Mouse (Mus musculus) ovary, postnatal 36 days (tissue): ENCODE measurements at regions not wholly inside any gene's neighbourhood (a gene's known extent, or its start where the extent isn't known, plus 50 kb on each side); places are given as distances from the start of the nearest gene placed in this dataset.

Source experiments
- DNase-seq: peaks from one replicate; pipeline ENCODE4 v3.0.0; 2022; ENCODE audit warnings: low spot score, mixed read lengths

GRCm38 (mm10) chr13:72023666-72024065, 60.1 kb upstream of the Irx1 start:
- no peak for DNase-seq

DNA sequence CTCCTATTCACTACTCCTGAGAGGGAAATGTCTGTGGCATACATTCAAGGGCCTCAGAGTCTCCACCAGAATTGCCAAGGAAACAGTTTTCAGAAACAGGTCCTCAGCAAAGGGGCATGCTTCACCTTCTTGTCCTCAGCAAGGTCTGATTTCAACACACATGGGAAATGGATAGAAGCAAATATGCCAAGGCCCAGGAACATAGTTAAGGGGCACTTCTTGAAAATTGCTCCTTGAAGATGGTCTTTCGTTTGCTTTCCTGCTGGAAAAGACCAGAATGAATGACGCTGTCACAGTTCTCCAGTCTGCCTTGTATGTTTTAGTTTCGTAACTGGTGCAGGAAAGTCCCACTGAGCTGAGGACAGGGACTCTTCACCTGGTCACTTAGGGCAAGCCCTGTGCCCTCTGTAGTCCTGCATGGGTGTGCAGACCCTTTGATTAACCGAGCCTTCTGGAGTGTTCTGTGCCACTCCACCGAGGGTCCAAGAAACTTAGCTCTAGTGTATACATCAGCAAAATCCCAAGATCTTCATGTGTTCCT, 80.5 kb upstream of the Irx1 start:
- DNase-seq: no peak

DNA sequence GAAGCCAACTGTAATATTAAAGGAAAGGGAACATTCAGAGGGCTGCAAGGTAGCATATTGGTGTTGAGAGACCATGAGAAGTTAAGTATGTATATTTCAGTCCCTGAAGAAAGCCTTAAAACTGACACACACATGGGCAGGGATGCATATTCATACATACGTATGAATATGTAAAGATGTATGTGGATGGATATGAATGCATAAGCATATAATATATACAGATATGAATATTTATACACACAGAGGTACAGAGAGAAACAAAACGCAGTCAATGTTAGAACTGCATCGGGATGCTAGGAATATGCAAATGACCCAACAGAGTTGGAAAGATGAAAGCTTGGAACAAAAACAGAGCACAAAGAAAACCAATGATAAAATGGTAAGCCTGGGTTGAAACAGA, 92.9 kb upstream of the Irx1 start:
- no peak for DNase-seq

- no peak for DNase-seq
These were observed 98.1 kb upstream of the Irx1 start for GRCm38 (mm10) chr13:72061659-72062058.

GRCm38 (mm10) chr13:72063278-72063761, 99.8 kb upstream of the Irx1 start:
- DNase-seq: no peak

DNA sequence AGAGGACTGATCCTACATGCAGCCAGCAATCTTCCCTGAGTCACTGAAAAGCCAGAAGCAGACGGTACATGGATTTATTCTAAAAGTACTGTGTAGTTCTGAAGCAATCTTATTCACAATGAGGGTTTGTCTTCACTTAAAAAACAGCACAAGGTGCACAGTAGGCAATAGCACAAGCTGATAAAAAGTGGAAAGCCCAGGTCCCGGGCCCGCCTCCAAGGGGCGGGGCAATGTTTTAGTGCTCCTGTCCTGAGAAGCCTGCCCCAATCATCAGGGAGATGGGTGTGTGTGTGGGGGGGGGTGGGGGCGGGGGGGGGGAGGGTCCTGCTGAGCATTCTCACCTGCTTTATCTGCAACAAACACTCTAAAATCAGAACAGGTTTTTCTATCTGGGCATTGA, 133.1 kb upstream of the Irx1 start:
- DNase-seq: no peak

- no peak for DNase-seq
These were observed 133.7 kb upstream of the Irx1 start for GRCm38 (mm10) chr13:72097268-72097667.

GRCm38 (mm10) chr13:72097811-72098210, 134.3 kb upstream of the Irx1 start:
- no peak for DNase-seq

GRCm38 (mm10) chr13:72100741-72101140, 137.2 kb upstream of the Irx1 start:
- no peak for DNase-seq

DNA sequence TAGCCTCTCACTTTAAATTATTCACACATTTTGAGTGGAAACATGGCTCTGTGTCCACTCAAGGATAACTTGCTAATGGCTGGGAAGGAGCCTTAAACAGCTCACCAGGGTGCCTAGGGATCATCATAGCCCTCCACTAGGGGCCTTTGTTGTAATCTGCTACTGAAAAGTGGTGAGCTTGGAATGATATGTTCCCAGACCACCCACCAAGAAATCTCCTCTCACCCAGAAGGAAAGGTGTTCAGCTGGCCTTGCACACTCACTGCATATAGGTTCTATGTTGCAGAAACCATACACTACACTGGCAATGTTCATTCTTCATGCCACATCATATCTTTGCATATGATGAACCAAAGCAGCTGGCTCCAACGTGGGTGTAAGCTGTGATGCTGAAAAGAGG, 145.1 kb upstream of the Irx1 start:
- no peak for DNase-seq

DNA sequence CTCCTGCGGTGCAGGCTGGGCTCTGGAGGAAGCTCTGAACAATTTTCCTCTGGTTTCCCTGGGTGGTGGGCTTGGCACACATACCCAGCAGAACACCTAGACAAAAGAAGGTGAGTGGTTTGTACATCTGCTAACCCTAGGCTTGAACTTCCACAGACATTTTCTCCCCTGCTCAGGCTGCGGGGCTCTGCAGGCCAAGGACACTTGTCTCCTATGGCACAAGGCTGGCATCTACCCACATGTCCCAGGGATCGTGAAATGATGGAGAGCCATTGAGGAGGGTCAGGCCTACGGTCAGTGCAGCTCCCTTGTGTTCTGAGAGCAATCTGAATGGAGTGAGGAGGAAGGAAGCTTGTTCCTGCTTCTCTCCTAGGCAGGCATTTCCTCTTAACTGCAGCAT, 150.4 kb upstream of the Irx1 start:
- no peak for DNase-seq

DNA sequence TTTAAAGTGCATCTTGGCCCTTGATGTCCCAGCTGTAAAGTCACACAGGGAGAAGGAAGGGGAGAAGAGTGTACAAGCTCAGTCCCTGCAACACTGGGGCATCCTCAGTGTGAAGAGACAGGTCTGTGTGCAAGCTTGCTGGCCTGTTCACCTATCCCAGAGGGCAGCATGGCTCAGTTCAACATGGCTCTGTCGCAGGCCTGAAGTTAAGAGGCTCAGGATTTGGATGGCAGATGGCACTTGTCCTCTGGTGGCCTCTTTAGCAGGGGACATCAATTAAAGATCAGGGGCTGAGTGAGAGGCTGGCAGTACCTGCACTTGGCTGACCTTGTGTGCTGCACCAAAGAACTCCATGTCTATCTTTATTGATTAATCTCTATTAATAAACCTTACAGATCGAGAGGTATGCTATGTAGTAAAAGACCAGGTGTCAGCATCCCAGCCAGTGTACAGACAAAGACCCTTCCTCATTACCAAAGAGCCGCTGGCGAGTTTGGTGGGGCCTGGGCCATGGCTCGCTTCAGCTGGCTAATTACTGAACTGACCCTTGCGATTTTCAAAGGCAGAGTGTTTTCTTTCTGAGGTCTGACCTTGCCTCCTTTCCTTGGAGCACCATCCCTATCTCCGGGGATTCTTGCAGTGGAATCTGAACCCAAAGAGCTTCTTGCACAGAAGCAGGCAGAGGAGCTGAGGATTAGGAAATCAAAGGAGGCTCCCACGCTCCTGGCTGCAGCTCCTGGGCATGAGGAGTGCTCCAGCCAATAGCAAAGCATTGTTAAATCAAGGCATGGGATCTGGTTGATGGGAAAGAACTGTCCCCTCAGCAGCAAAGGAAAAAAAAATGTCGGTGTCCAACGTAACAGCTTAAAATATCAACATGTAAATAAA, 151.5 kb upstream of the Irx1 start:
- no peak for DNase-seq

DNA sequence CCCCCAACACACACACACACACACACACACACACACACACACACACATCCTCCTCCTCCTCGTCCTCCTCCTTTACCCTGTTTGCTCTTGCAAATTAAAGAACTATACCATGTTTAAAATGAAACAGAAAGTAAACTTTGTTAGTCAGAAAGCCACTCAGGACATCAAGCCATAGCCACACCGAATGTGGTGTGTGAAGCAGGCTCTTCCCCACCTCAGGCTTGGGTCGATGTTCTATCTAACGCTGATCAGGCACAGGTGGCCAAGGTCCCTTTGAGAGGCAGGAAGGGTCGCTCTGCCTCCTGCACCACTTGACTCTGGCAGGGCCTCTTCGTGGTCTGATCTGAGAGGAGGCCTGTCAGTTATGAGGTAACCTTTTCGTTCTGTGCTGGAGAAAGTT, 156.9 kb upstream of the Irx1 start:
- no peak for DNase-seq

DNA sequence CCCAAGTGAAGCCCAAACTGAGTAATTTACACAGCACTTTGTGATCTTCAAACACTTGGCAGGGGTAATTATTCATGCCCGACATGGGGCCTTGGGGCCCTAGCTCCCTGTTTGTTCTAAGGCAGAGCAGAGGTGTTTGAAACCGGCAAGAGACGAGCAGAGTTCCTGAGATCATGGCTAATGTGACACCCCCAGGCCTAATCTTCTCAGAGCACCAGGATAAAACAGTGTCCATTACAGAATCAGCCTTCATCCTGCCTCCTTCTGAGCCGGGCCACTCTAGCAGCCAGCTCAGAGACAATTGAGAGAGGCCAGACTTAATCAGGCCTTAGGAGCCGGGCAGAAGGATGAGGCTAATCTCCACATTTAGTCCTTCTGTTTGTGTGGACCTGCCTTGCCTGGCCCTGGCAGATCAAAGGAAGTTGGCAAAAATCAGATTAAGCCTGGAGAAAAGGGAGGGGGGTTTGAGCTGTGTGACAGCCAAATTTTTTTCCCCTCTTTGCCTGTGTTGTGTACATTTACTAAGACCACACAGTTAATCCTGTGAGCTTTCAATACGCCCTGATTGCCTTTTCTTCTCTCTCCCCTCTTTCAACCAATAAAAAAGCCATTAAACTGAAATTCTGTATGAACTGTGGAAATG, 157.5 kb upstream of the Irx1 start:
- no peak for DNase-seq

- DNase-seq: no peak
These were observed 158.2 kb upstream of the Irx1 start for GRCm38 (mm10) chr13:72121554-72122229.

DNA sequence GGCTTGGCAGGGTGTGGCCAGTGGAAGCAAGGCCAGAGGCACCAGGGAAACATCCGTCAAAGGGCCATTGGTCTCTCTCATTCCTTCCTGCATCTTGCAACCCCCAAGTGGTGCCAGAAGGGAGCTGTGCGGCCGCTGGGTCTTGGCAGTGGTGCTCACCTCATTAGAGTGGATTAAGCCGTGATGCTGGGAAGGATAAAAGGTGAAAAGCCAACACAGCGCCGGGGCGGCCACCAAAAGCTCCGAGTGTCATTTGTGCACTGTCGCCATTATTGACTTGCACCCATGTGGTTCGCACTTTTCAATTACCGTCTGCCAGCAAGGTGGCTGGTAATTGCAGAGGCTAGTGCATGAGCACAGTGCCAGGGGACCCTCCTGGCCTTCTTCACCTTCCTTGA, 158.7 kb upstream of the Irx1 start:
- no peak for DNase-seq

DNA sequence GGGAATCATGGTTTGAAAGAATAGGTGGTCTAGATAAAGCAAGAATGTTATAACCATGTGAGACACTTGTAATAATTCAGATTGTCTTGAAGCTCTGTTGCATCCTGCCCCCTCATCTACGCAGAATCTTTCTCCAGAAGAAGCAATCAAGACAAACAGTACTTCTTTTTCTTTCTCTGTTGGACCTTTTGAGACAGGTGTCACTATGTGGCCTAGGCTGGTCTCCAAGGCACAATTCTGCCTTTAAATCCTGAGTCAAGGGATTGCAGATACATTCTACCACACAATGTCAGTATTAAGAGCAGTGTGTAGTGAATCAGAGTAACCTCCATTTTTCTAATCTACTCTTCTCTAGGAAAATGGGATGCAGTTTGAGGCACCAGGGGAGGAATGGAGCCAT, 164.8 kb upstream of the Irx1 start:
- DNase-seq: no peak

GRCm38 (mm10) chr13:72131341-72131740, 167.8 kb upstream of the Irx1 start:
- no peak for DNase-seq

- DNase-seq: no peak
These were observed 170.7 kb upstream of the Irx1 start for GRCm38 (mm10) chr13:72134101-72134768.

- no peak for DNase-seq
These were observed 202.7 kb upstream of the Irx1 start for GRCm38 (mm10) chr13:72166225-72166624.

DNA sequence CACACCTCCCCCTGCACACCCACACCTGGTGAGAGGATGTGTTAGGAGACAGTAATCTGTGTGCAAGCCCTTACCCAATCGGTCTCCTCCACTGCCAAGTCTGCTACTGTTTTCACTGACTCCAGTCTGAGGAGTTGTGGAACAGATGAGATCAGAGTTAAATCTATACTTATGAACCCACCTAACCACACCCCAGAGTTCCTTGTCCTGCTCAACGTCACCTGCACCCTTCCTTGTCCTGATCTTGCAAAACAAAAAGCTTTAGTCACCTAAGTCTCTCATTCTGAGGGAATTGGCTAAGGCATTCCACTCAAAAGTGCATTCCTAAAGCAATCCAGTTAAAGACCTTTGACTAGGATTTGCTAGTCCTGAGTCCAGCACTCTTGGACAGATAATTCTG, 203.9 kb upstream of the Irx1 start:
- no peak for DNase-seq

DNA sequence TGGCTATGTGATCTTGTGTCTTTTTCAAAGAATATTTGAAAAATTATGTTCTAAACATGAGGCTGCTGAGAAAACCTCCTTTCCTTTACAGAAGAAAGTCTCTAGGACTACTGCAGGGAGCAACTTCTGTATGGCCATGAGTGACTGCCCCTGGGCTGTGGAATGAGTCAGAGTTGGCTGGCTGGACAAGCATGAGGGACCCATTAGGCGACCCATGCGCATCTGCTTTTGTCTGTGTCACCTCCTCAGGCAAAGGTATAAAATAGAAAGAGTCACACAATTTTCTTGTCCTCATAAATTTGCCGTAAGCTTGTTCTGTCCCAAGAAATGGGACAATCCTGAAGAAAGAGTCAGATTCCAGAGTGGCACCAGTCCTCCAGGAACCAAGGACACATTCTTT, 220.1 kb upstream of the Irx1 start:
- no peak for DNase-seq
